Mouse (Mus musculus): Measurements from ENCODE around the gene Mtap.

Gene Mtap

DNA sequence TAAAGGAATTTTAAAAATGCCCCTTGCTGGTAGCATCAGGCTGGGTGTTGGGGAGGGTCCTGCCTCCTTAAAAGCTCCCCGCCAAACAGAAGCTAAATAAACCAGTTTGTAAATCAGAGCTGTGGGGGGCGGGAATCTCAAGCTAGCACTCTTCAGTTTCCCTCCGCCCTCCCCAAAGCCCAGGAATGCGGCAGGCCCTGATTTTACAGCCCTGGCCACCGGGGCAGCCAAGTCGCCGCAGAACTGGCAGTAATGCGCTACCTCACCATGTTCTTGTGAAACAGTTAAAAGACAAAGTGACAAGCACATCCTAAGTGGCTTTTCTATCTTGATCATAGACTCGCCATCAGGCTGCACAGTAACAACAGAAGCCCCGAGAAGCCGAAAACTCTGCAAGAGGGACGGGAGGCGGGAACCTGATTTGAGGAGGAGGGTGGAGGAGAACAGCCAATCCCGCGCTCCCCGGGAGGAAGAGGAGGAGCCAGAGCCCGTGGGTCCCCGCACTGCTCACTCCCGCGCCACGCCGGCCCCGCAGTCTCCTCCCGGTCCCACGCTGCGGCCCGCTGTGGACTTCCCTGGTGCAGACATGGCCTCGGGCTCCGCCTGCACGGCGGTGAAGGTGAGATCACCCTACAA is at the start of gene Mtap:
Mtap (plus strand) TSS at position 217 of the 636 bp plus-strand sequence.
- in situ Hi-C loops (cut with MboI, MseI): loop anchor here (10.0 kb wide), 1 partner anchor 412 kb away; the partner anchor contains the start of genes Gm26566 and Klhl9

- in situ Hi-C loops (cut with MboI, MseI): no loop called here
Observed at GRCm38 (mm10) chr4:89089110-89089509, 47.8 kb upstream of the Mtap start.

GRCm38 (mm10) chr4:89090217-89090616 is 46.7 kb upstream of the Mtap start:
- in situ Hi-C loops (cut with MboI, MseI): loop anchor here (10.0 kb wide), 1 partner anchor 875 kb away; no protein-coding TSS in a partner anchor

DNA sequence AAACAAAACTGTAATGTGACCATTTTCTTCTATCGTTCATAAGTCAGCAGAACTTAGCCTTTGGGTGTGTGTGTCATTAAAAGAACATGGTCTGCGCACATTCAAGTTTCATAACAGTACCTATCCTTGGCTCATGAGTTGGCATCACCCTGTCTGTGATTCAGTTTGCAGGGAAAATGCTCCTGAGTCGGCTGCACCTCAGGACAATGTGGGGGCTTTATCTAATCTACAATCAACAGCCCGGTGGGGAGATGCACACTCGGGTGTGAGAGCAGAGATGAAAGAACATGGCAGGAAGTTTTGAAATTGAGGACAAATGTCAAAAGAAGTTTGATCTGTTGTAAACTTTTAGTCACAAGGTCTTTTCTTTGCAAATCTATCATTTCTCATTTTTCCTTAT is 44.8 kb upstream of the Mtap start:
- in situ Hi-C loops (cut with MboI, MseI): loop anchor here (10.0 kb wide), 1 partner anchor 877 kb away; no protein-coding TSS in a partner anchor

DNA sequence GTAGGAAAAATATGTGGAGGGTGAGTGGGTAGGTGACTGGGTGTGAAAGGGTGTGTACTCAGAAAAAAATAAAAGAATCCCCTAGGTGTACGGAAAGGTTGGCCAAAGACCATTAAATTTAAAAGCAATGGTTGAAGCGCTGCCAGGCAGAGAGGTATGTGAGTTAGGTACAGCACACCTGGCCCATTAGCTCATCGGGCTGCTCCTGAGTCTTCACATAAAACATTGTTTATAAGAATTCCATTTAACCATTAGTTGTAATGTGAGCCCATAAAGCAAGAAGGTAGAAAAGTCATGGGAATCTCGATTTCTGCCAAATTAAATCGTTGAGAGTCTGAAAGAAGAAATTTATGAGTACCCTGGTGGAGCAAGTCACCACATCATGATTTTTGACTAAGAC is 42.1 kb upstream of the Mtap start:
- in situ Hi-C loops (cut with MboI, MseI): loop anchor here (10.0 kb wide), 1 partner anchor 880 kb away; no protein-coding TSS in a partner anchor

DNA sequence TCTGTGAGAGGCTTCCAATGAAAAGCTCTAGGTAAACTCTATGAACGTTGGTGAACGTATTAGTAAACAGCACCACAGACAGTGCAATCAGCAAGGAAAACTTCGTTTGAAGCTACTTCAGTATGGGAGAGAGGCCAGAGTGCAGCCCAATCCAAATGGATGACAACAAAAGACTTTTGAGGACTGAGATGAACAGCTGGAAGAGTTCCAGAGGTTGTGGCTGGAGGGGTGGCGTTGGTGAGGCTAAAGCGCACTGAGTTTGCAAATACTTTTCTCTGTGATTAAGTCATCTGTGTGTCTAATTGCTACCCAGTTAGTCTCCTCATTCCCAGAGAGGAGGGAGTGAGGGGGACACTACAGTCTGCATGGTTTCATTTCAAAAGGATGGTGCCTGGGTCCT is 38.7 kb upstream of the Mtap start:
- in situ Hi-C loops (cut with MboI, MseI): loop anchor here (10.0 kb wide), 1 partner anchor 883 kb away; no protein-coding TSS in a partner anchor

DNA sequence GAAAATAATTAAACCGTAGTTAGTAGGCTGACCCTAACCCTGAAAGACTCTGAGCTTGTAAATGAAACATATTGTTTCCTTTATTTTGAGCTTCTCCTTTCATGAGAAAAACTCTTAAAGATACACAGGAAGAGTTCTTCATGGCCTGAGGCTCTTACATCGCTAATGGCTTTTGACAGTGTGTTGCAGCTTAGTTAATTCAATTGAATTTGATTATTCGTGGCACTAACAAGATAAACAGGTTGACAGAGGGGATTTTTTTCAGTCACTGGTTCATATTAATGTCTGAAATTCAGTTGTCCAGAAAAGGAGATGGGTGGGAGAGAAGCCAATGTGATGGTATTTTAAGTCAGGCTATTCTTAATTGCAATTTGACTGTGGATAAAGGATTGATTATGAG is 35.6 kb upstream of the Mtap start:
- in situ Hi-C loops (cut with MboI, MseI): no loop called here

DNA sequence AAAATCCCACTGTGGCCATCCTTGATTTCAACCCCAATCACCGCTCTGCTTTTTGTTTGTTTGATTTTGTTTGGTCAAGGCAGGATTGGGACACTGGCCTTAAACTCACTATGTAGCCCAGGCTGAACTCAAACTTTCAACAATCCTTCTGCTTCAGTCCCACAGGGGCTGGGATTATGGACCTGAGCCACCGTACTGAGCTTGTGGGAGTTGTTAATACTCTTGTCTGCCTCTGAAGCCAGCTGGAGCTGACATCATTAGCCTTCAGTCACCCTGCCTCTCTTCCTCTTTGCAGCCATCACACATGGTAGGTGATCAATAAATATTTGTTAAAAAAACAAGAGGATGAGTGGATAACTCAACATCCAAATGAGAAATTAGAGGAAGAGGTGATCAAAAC is 34.6 kb upstream of the Mtap start:
- in situ Hi-C loops (cut with MboI, MseI): no loop called here

DNA sequence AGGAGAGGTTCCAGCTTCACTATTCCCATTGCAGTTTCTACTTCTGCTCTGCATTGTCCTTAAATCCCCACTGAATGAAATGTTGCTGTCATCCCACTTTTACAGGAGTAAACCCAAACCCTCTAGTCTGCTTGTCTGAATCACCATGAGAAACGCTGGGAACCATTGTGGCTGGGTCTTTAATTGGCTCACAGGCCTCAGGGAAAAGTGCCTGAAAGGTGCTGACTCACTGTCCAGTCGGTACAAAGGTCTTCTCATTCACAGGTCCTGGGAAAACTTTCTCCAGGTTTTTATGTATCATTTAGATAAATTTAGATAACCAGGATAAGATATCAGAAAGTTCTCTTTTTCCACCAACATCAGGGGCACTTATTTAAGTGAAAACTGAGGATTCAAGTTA is 31.4 kb upstream of the Mtap start:
- in situ Hi-C loops (cut with MboI, MseI): no loop called here

- in situ Hi-C loops (cut with MboI, MseI): no loop called here
Observed at GRCm38 (mm10) chr4:89106505-89106904, 30.4 kb upstream of the Mtap start.

DNA sequence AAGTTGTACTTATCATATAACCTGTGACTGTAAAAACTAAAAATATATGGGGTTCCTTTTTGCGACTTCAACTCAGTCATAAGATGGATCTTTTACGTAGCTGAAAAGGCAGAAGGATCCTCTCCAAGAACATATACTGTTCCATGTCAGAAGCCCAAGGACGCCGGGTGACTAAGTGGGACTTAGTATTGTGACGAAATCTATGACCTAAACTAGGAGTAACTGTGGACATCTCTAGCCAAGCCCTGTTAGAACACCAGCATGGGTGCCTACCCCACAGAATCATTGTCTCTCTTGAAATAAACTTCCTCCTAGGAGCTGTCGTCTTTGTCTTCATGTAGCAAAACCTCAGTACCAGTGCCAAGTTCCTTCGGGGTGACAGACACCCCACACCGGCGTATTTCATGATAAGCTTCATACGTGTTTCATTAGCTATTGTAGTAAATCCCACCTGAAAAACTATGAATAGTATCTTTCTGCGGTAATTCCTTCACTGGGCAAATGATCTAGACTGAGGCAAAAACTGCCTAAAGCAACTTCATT is 24.7 kb upstream of the Mtap start:
- in situ Hi-C loops (cut with MboI, MseI): no loop called here

GRCm38 (mm10) chr4:89112782-89113181 is 24.1 kb upstream of the Mtap start:
- in situ Hi-C loops (cut with MboI, MseI): no loop called here

GRCm38 (mm10) chr4:89116006-89116405 is 20.9 kb upstream of the Mtap start:
- in situ Hi-C loops (cut with MboI, MseI): no loop called here

DNA sequence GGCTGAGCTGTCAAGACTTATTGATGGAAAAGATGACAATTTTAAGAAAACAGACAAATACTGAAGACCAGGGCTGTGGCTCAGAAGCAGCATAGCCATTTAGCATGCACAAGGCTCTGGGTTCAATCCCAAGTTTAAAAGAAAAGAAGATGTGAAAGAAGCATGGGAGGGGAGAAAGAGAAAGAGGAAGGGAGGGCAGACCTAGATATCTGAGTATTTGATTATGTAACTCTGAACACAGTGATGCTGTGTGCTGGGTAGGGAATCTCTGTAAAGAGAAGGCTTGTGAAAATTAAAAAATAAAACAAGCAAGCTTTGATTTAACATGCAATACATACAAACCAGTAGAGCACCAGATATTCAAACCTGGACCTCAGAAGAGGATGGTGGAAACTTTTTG is 17.0 kb upstream of the Mtap start:
- in situ Hi-C loops (cut with MboI, MseI): loop anchor here (10.0 kb wide), 1 partner anchor 175 kb away; no protein-coding TSS in a partner anchor

GRCm38 (mm10) chr4:89120353-89120752 is 16.6 kb upstream of the Mtap start:
- in situ Hi-C loops (cut with MboI, MseI): loop anchor here (10.0 kb wide), 1 partner anchor 176 kb away; no protein-coding TSS in a partner anchor

GRCm38 (mm10) chr4:89123446-89124243 is 13.3 kb upstream of the Mtap start:
- in situ Hi-C loops (cut with MboI, MseI): loop anchor here (10.0 kb wide), 1 partner anchor 179 kb away; no protein-coding TSS in a partner anchor

- in situ Hi-C loops (cut with MboI, MseI): loop anchor here (10.0 kb wide), 1 partner anchor 183 kb away; no protein-coding TSS in a partner anchor
Observed at GRCm38 (mm10) chr4:89127674-89128073, 9.2 kb upstream of the Mtap start.

DNA sequence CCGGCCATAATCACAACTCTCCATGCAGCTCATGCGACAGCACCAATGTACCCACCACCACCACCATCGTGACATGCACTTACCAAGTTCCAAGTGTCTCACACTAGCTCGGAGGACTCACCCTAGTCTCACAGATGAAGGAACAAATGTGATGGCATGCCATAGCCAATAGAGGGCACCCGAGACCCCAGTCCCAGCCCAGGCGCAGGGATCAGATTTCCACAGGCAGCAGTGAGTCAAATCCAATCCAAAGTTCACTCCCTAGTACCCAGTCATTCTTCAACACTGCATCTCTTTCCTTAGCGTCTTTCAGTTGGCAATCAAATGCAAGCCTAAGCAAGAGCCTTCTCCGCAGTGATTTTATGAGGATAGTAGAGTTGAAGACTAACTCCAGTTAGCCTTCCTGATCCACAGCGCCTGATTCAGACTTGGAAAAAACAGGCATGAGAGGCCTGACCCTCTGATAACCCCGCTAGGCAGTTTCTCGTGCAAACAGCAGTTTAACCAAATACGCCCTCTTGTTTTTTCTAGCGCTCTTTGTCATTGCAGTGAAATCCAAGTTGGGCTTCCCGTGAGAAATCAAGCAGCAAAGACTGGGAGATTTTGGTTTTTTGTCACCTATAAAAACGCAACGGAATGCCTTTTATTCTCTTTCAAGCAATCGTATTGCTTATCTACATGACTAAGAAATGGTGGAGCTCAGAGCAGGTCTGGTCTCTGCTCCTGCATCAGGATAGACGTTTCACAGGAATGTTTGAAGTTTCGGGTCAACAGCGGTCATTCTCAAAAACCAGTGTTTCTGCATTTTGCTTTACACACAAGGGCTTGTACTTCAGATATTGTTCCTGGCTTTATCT is 8.6 kb upstream of the Mtap start:
- in situ Hi-C loops (cut with MboI, MseI): loop anchor here (10.0 kb wide), 1 partner anchor 184 kb away; no protein-coding TSS in a partner anchor

GRCm38 (mm10) chr4:89128937-89129277 is 8.0 kb upstream of the Mtap start:
- in situ Hi-C loops (cut with MboI, MseI): loop anchor here (10.0 kb wide), 1 partner anchor 184 kb away; no protein-coding TSS in a partner anchor

DNA sequence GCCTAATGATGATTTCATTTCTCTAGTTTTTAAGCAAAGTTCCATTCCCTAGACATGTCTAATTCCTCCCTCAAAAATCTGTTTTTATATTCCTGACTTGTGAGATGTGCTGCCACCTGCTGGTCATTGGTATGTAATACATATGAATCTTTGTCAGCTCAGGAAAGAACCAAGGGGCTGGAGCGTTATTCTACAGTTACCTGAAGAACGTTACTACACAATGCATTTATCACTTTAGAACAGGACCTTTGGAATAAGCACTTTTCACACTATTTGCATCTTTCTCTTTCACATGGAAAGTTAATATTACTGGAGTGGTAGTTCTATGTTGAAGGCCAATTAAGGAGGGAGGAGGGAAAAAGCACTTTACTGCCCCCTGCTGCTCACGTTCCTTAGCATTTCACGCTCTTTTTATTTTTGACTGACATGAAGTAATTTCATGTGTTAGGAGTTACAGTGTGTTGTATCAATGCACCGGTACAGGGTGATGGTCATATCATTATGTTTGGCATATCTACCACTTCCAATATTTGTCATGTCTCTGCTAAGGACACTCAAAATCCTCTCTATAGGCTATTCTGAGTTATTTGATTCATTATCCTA is 7.5 kb upstream of the Mtap start:
- in situ Hi-C loops (cut with MboI, MseI): loop anchor here (10.0 kb wide), 1 partner anchor 185 kb away; no protein-coding TSS in a partner anchor

DNA sequence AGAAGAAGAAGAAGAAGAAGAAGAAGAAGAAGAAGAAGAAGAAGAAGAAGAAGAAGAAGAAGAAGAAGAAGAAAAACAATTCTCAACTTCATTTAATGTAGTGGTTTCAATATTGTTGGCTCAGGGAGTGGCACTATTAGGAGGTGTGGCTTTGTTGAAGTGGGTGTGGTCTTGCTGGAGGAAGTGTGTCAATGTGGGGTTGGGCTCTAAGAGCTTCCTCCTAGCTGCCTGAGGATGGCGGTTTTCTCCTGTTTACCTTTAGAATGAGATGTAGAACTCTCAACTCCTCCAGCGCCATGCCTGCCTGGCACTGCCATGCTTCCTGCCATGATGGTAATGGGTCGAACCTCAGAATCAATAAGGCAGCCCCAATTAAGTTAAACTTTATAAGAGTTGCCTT is 5.1 kb upstream of the Mtap start:
- in situ Hi-C loops (cut with MboI, MseI): loop anchor here (5.0 to 10.0 kb wide), 2 partner anchors 259 to 407 kb away; partner anchors contain the start of genes Gm26566 and Klhl9
